Mouse (Mus musculus) CH12F3 (cell line): ENCODE results near the gene Paqr7.

Experiments used
- in situ Hi-C: fragments of 300-500 bp; cut with MboI; formaldehyde crosslinking; loops from 2 replicates; pipeline ENCODE4 v1.14.3; 2020; ENCODE audit warnings: low sequenced_read_pairs

Paqr7 gene

GRCm38 (mm10) chr4:134534124-134534886 lies 37.8 kb downstream of the Paqr7 start:
- in situ Hi-C loops, result no loop called here

GRCm38 (mm10) chr4:134534932-134535786 lies 38.7 kb downstream of the Paqr7 start, which contains the start of gene Mtfr1l:
Mtfr1l (minus strand) TSS chr4:134535387.
- in situ Hi-C loops, result no loop called here

GRCm38 (mm10) chr4:134535787-134536151 lies 39.3 kb downstream of the Paqr7 start:
- in situ Hi-C loops, result no loop called here

DNA sequence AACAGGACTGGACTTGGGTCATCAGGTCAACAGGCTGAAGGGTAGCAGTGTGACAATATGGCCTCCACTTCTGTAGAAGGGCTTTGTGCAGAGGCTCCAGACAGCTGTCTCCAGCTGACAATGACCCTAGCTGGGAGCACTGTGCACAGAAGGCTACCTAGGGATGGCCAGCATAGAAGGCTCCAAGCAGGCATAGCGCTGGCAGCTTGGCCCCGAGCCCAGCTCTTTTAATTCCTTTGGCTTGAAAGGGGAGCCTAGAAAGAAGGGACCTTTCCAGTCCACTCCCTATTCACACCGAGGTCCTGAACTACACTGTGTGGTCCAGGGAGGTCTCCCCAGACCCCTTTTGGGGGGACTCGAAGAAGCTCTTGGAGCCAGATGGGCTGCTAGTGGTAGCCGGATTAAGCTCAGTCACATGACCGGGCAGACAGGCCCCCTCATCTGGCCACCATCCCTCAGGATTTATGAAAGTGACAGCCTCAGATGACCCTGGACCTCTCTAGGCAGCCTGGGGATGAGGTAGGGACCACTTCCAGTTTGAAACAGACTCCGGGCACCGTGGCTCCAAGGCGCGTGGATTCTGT lies 42.6 kb downstream of the Paqr7 start:
- in situ Hi-C loops, result no loop called here

- in situ Hi-C loops, result loop anchor here (5.0 kb wide), 1 partner anchor 170 kb away; no protein-coding TSS in a partner anchor
Measured at GRCm38 (mm10) chr4:134542726-134543125, 46.2 kb downstream of the Paqr7 start.

GRCm38 (mm10) chr4:134543261-134543660 lies 46.8 kb downstream of the Paqr7 start:
- in situ Hi-C loops, result loop anchor here (5.0 kb wide), 1 partner anchor 169 kb away; no protein-coding TSS in a partner anchor

- in situ Hi-C loops, result no loop called here
Measured at GRCm38 (mm10) chr4:134546814-134547705, 50.6 kb downstream of the Paqr7 start.

GRCm38 (mm10) chr4:134548169-134548938 lies 51.9 kb downstream of the Paqr7 start:
- in situ Hi-C loops, result no loop called here

DNA sequence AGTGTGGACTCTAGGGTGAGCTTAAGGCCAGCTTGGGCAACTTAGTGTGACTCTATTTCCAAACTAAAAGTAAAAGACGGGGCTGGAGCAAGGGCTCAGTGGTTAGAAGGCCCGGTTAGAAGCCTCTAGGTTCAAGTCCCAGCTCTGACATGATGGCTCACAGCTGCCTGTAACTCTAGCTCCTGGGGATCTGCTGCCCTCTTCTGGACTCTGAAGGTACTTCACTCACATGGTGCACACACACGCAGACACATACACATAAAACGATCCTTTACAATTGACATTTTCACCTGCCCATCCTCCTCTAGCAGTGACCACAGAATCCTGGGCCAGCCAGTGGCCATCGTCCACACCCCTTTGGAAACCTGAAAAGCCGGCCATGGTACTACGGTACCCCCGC lies 53.4 kb downstream of the Paqr7 start:
- in situ Hi-C loops, result no loop called here

DNA sequence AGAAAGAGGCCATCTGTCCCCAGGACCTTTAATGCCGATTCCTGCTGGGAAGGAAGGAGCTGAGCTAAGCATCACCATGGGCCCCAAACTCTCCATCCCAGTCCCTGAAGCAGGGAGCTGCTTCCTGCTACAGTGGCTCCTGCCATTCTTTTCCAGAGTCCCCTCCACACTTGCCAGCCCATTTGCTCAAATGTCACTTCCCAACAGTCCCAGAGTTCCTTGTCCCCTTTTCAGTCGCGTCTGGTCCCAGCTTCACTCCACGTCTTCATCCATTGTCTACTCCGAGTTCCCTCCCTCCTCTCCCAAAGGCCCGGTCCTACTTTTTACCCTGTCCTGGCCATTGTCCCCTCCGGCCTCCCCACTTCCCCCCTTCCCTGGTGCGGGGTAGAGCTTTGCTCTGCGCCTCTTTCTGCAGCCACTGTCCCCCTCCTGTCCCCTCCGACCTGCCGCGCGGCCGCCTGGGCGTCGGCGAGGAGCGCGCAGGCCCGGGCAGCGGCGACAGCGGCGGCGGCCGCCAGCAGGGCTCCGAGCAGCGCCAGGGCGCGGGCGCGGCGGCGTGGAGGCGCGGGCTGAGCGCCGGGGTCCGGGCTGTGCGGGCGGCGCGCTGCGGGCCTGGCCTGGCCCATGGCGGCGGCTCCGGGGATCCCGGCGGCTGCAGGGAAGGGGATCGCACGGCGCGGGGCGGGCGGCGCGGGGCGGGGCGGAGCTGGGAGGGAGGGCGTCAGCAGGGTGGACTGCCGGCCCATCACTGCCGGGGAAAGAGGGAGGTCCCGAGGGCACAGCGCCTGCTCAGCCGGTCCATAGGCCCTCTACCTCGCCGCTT lies 55.2 kb downstream of the Paqr7 start, which contains the start of gene Selenon:
TSS of gene Selenon (minus strand) at position 673 of the 823 bp plus-strand sequence.
- in situ Hi-C loops, result no loop called here

DNA sequence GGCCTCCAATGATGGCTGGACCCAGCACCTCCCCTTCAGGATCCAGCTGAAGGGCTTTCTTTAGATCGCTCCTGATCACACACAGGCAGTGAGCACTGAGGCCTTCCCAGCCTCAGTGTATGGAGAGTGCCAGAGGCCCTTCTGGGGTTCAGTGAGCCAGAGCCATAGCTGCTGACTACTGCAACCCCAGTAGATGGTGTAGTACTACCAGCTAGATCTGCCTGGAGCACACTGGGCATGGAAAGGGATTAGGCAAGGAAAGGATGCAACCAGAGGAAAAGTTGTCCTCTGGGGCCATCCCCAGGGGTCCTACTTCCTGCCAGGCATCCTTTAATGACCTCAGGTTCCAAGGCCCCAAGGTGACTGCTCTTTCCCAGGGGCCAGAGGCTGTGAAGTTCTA lies 57.1 kb downstream of the Paqr7 start:
- in situ Hi-C loops, result no loop called here

DNA sequence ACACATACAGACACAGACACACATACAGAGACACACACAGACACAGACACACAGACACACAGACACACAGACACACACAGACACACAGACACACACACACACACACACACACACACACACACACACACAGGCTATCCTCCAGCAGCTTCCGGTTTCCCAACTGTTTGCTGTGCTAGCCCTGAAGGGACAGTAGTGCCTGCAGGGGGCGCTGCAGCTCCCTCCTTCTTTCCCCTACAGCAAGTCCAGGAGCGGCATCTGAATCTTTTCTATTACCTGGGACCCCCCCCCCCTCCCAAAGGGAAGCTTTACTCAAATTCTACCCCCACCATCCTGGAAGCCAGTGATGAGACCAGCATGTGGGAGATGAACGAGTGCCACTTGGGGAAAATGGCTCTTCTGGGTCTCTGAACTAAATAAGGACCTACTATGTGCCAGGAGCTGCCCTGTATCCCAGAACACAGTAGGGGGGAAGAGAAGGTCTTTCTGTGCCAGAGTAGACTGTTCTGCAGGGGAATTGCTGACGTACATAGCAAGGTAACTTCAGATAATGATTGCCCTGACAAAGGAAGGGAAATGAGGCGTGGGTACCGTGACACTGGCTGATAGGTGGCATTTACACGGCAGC lies 59.6 kb downstream of the Paqr7 start:
- in situ Hi-C loops, result no loop called here

DNA sequence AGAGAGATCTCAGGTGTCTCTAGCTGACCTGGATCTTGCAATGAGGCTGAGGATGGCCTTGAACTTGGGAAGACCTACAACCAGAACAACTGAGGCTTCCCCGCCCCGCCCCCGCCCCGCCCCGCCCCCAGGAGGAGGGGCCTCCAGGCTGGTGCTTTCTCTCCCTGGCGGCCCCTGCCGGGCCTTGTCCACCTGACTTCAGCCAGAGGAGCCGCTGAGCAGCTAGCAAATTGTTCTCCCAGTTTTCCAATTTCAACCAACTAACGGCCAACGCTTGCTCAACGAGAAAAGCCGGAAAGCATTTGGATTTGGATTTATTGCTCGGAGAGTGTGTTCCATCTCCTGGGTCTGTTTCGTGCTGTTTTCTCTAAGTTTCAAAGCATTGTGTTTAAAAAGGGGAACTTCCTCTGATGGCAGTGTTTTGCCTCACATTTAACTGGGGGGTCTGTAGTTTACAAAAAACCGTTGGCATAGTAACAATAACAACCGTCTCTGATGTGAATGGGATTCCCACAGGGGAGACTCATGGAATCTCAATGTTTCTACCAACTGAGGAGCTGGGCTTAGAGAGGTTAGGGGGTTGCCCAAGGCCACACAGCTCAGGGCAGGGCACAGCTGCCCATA lies 61.2 kb downstream of the Paqr7 start:
- in situ Hi-C loops, result no loop called here

GRCm38 (mm10) chr4:134558570-134559113 lies 62.1 kb downstream of the Paqr7 start:
- in situ Hi-C loops, result no loop called here

DNA sequence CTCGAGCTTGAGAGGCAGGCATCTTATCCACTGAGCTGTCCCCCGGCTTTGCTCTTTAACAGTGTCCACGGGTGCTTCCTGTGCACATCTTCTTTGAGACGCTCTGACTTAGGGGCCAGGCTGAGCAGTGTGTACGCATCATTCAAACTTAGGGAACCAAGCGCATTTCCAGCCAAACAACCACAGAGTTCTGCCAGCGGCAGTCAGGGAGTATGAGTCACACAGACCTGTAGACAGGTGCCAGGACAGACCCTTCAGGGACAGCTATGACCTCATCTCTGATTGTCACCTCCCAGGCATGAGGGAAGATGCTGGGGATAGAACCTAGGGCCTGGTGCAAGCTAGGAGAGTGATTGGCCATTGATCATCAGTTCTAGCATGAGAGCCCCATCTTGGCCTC lies 62.7 kb downstream of the Paqr7 start:
- in situ Hi-C loops, result no loop called here
